Mouse (Mus musculus) embryonic facial prominence, embryonic 14.5 days (tissue): Measurements from ENCODE around the gene Cdc42ep1. TPM values are rescaled to one million over a fixed set of nuclear protein-coding genes. Genes with fewer than 3 reads are reported as not detected.

Source experiments
- ATAC-seq: fragments of 200-750 bp; cut with Nextera tagmentation; 2 replicates; pipeline ENCODE4 v1.8.0; 2017; ENCODE audit warnings: low read depth, moderate number of reproducible peaks, moderate TSS enrichment
- DNase-seq: peaks from one replicate; pipeline ENCODE4 v3.0.0-alpha.2; 2015; ENCODE audit warnings: low spot score
- H3K27ac ChIP-seq: fragments of 300-500 bp; sonication (generic); replicated peaks from 2 replicates; pipeline ENCODE4 v1.5.1; 2014; ENCODE audit warnings: low read depth, mild to moderate bottlenecking, low read length, moderate library complexity
- H3K27me3 ChIP-seq: fragments of 300-500 bp; sonication (generic); replicated peaks from 2 replicates; pipeline ENCODE4 v1.6.1; 2014; ENCODE audit warnings: low read length; ENCODE audit not compliant: control insufficient read depth, insufficient read depth
- H3K36me3 ChIP-seq: fragments of 300-500 bp; sonication (generic); 2 replicates; pipeline ENCODE4 v1.6.1; 2014; ENCODE audit warnings: low read length, mixed read lengths; ENCODE audit not compliant: control insufficient read depth, insufficient read depth
- H3K4me1 ChIP-seq: fragments of 300-500 bp; sonication (generic); 2 replicates; pipeline ENCODE4 v1.6.1; 2014; ENCODE audit warnings: antibody characterized with exemption, low read length; ENCODE audit not compliant: control insufficient read depth, insufficient read depth
- H3K4me2 ChIP-seq: fragments of 300-500 bp; sonication (generic); 2 replicates; pipeline ENCODE4 v1.6.1; 2014; ENCODE audit warnings: low read depth, mild to moderate bottlenecking, low read length, moderate library complexity, mixed read lengths
- H3K4me3 ChIP-seq: fragments of 300-500 bp; sonication (generic); 2 replicates; pipeline ENCODE4 v1.5.1; 2014; ENCODE audit warnings: low read depth, mild to moderate bottlenecking, low read length
- H3K9ac ChIP-seq: fragments of 300-500 bp; sonication (generic); 2 replicates; pipeline ENCODE4 v1.6.1; 2014; ENCODE audit warnings: low read depth, mild to moderate bottlenecking, low read length, moderate library complexity, mixed read lengths
- H3K9me3 ChIP-seq: fragments of 300-500 bp; sonication (generic); 2 replicates; pipeline ENCODE4 v1.6.1; 2016; ENCODE audit warnings: low read length; ENCODE audit not compliant: control insufficient read depth
- WGBS: fragments of 180-500 bp; shearing (Covaris S2); extraction: QIAGEN DNeasy Blood & Tissue Kit; methylation state at CpG from one replicate; pipeline ENCODE4 v1.1.7; 2014; 5-methylcytosine and 5-hydroxymethylcytosine counted together
- polyA plus RNA-seq: library from polyadenylated mRNA; unstranded; fragments of >200 nt; fragmentation: Nextera tagmentation; extraction: Ambion mirVana; gene quantifications from 2 replicates; pipeline ENCODE4 v1.2.1, GENCODE M21; 2014

Gene Cdc42ep1
- polyA plus RNA-seq, 1 experiment from 2014 or later = 36.1 TPM

DNA sequence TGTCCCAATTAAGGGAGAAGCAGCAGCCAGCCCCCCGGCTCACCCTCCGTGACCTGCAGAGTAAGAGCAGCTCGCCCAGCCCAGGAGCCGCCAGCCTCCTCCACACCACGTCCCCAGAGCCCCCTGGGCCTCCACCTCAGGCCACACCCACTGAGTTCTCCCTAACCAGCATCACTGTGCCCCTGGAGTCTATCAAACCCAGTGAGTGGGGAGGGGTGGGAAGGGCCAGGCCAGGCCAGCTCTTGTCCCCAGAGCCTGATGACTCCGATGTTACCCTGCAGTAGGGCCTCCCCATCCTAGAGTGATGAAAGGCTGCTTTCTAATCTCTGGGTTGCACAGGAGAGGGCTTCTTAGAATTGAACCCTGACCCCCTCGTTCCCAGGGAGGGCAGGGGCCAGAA, 50.0 kb downstream of the Cdc42ep1 start:
- Histone ChIP-seq H3K36me3 (peaks cover 69% of the 10 kb centered on the region), H3K9me3 (no peaks in the 10 kb centered on the region), H3K4me2 (no peak overlapping the region), H3K27me3 (no peaks in the 10 kb centered on the region), H3K9ac (no peak overlapping the region; the same call in 1 of the 2 replicates), H3K4me1 (peaks cover 14% of the 10 kb centered on the region), H3K27ac (no peak overlapping the region), H3K4me3 (no peak overlapping the region)
- no peak for ATAC-seq
- DNase-seq = no peak
- WGBS = 73% methylated on average over 5 of the region's 7 CpGs

GRCm38 (mm10) chr15:78894726-78895125, 52.3 kb downstream of the Cdc42ep1 start:
- Histone ChIP-seq H3K27me3 (no peaks in the 10 kb centered on the region), H3K4me1 (peaks cover 26% of the 10 kb centered on the region), H3K27ac (peak overlapping the region; percentile 61), H3K4me2 (no peak overlapping the region), H3K36me3 (peaks cover 50% of the 10 kb centered on the region), H3K9ac (no peak overlapping the region), H3K9me3 (no peaks in the 10 kb centered on the region), H3K4me3 (no peak overlapping the region)
- no peak for DNase-seq
- 78% methylated on average over 12 of the region's 13 CpGs for WGBS
- no peak for ATAC-seq

GRCm38 (mm10) chr15:78895741-78896140, 53.3 kb downstream of the Cdc42ep1 start:
- no peaks in the 10 kb centered on the region for H3K27me3 ChIP-seq
- H3K9me3 ChIP-seq = no peaks in the 10 kb centered on the region
- peak overlapping the region; percentile 55 for H3K27ac ChIP-seq
- whole genome bisulfite sequencing = 86% methylated on average over 2 of the region's 2 CpGs
- H3K4me1 ChIP-seq = peaks cover 27% of the 10 kb centered on the region
- DNase-seq = no peak
- no peak overlapping the region for H3K4me3 ChIP-seq
- no peak overlapping the region for H3K4me2 ChIP-seq
- H3K36me3 ChIP-seq = peaks cover 41% of the 10 kb centered on the region
- no peak for ATAC-seq
- no peak overlapping the region for H3K9ac ChIP-seq

DNA sequence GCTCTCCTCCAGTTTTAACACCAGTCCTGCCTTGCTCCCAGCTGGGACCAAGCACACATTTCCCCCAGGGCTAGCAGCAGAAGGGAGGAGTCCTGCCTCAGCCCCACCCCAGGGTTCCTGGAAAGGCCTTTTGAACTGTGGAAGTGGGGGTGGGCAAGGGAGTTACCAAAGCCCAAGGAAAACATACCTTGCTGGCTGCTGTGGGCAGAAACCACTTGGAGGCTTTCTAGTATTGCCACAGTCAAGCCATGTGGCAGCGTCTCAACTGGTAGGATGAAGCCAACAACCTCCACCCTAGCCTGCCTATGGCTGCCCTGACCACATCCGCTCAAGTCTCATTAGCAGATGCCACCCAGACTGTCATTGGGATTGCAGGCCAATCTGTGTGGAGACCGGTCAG, 53.7 kb downstream of the Cdc42ep1 start:
- Histone ChIP-seq H3K4me1 (peaks cover 31% of the 10 kb centered on the region), H3K4me3 (no peak overlapping the region), H3K9me3 (no peaks in the 10 kb centered on the region), H3K9ac (no peak overlapping the region), H3K27me3 (no peaks in the 10 kb centered on the region), H3K36me3 (peaks cover 37% of the 10 kb centered on the region), H3K27ac (peak overlapping the region; percentile 55), H3K4me2 (no peak overlapping the region)
- DNase-seq (no peak), ATAC-seq (no peak)
- 90% methylated on average over 3 of the region's 3 CpGs for WGBS

DNA sequence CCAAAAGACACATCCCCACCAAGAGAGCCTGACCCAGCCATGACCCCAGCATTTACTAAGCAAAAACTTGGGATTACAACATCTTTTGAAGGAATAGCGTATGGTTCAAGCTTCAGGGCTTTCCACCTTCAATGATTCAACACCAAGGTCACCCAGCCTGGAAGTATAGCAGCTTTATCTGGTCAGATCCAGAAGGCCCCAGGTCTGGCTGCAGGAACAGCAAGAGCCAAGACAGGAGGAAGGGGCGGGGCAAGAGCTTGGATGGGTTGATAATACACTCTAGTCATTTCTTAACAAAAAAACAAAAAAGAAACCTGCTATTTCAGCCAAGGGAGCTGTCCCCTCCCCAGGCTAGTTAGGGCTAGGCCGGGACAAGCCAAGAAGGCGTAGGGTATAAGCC, 55.1 kb downstream of the Cdc42ep1 start:
- Histone ChIP-seq H3K36me3 (peaks cover 30% of the 10 kb centered on the region), H3K9ac (no peak overlapping the region), H3K27ac (no peak overlapping the region), H3K4me2 (no peak overlapping the region), H3K4me3 (no peak overlapping the region), H3K27me3 (no peaks in the 10 kb centered on the region), H3K9me3 (no peaks in the 10 kb centered on the region), H3K4me1 (peaks cover 34% of the 10 kb centered on the region)
- DNase-seq = no peak
- WGBS = 80% methylated on average over 4 of the region's 4 CpGs
- no peak for ATAC-seq

DNA sequence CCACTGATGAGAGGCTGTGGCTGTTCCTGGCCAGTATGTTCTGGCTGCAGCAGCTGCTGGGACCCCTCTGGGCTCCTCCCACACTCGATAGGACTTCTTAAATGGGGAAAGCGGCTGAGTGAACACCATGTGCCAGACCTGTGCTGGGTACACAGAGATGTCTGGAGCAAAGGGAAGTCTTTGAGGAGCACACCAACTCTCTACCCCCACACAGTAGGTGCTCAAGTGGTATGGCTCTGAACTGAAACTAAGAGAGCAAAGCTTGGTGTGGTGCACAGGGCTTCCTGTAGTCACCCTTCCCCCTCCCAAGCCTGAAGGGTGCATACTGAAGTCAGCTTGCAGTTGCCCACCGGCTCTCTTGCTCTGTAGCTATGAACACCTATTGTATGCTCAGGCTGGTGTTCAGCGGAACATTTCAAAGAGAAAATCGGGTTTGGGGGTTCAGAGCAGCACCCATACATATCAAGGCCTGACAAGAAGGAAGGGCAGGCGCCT, 56.1 kb downstream of the Cdc42ep1 start:
- WGBS = 51% methylated on average over 6 of the region's 6 CpGs
- Histone ChIP-seq H3K4me2 (peak overlapping the region; percentile 81), H3K4me1 (peaks cover 34% of the 10 kb centered on the region), H3K27ac (peak overlapping the region; percentile 55; the same call in 1 of the 2 replicates), H3K27me3 (no peaks in the 10 kb centered on the region), H3K9me3 (no peaks in the 10 kb centered on the region), H3K9ac (peak overlapping the region; percentile 83; the same call in 1 of the 2 replicates), H3K4me3 (peak overlapping the region; percentile 80; the same call in 1 of the 2 replicates), H3K36me3 (peaks cover 30% of the 10 kb centered on the region; the same call in 1 of the 2 replicates)
- no peak for ATAC-seq
- no peak for DNase-seq

GRCm38 (mm10) chr15:78899409-78899739, 57.0 kb downstream of the Cdc42ep1 start, which contains the start of gene Gm49510:
Gm49510 (plus strand) TSS chr15:78899667.
- Histone ChIP-seq H3K4me3 (peak within 1 kb of the TSS; percentile 80), H3K4me1 (peaks cover 31% of the 10 kb centered on the region), H3K36me3 (peaks cover 31% of the 10 kb centered on the region), H3K27ac (peak within 1 kb of the TSS; percentile 77), H3K9ac (peak within 1 kb of the TSS; percentile 83), H3K9me3 (no peaks in the 10 kb centered on the region), H3K4me2 (peak within 1 kb of the TSS; percentile 81), H3K27me3 (no peaks in the 10 kb centered on the region)
- ATAC-seq (no peak), DNase-seq (no peak)
- WGBS = 2% methylated on average over 17 of the region's 20 CpGs

GRCm38 (mm10) chr15:78899740-78900584, 57.5 kb downstream of the Cdc42ep1 start, which contains the start of gene Sh3bp1:
Sh3bp1 (plus strand) TSS chr15:78899768.
- no peaks in the 10 kb centered on the region for H3K9me3 ChIP-seq
- peak; percentile 89 for DNase-seq
- H3K4me2 ChIP-seq = peak within 1 kb of the TSS; percentile 81
- H3K4me3 ChIP-seq = peak within 1 kb of the TSS; percentile 80
- H3K36me3 ChIP-seq = peaks cover 31% of the 10 kb centered on the region
- no peaks in the 10 kb centered on the region for H3K27me3 ChIP-seq
- H3K9ac ChIP-seq = peak within 1 kb of the TSS; percentile 83
- peak within 1 kb of the TSS; percentile 77 for H3K27ac ChIP-seq
- WGBS = 1% methylated on average over 23 of the region's 47 CpGs
- peak; percentile 56 for ATAC-seq
- H3K4me1 ChIP-seq = peaks cover 30% of the 10 kb centered on the region
